Mouse (Mus musculus): ENCODE measurements around the gene Lrrc32. TPM values are rescaled to one million over a fixed set of nuclear protein-coding genes. Genes with fewer than 3 reads are reported as not detected.

The Lrrc32 gene
- total RNA-seq, 2 experiments from 2014 or later = 3.7 to 4.6 TPM

GRCm38 (mm10) chr7:98531612-98532011, 42.5 kb downstream of the Lrrc32 start:
- Histone ChIP-seq H3K27ac (peak overlapping the region; percentile 44), H3K4me3 (no peak overlapping the region)
- DNase-seq = no peak
- intact Hi-C loops (cut with DNase I) = no loop called here
- no peak for TF ChIP-seq CTCF (IDR thresholded peaks at IDR 0.05)

- no peak for TF ChIP-seq CTCF (IDR thresholded peaks at IDR 0.05)
- Histone ChIP-seq H3K27ac (no peak overlapping the region), H3K4me3 (no peak overlapping the region)
- DNase-seq = no peak
- intact Hi-C loops (cut with DNase I) = no loop called here
These were observed 43.9 kb downstream of the Lrrc32 start for GRCm38 (mm10) chr7:98532981-98533380.

- TF ChIP-seq CTCF (IDR thresholded peaks at IDR 0.05) = no peak
- Histone ChIP-seq H3K4me3 (no peak overlapping the region), H3K27ac (no peak overlapping the region)
- intact Hi-C loops (cut with DNase I) = no loop called here
- no peak for DNase-seq
These were observed 45.4 kb downstream of the Lrrc32 start for GRCm38 (mm10) chr7:98534432-98534855.

- TF ChIP-seq CTCF (IDR thresholded peaks at IDR 0.05) = no peak
- no peak overlapping the region for H3K4me3 ChIP-seq
- H3K27ac ChIP-seq = no peak overlapping the region
- DNase-seq = no peak
- intact Hi-C loops (cut with DNase I) = no loop called here
These were observed 46.1 kb downstream of the Lrrc32 start for GRCm38 (mm10) chr7:98535191-98535590.

- no peak for DNase-seq
- H3K4me3 ChIP-seq = no peak overlapping the region
- no peak overlapping the region for H3K27ac ChIP-seq
- intact Hi-C loops (cut with DNase I) = no loop called here
- TF ChIP-seq CTCF (IDR thresholded peaks at IDR 0.05) = no peak
These were observed 46.8 kb downstream of the Lrrc32 start for GRCm38 (mm10) chr7:98535882-98536281.

GRCm38 (mm10) chr7:98537210-98537966, 48.3 kb downstream of the Lrrc32 start:
- intact Hi-C loops (cut with DNase I) = no loop called here
- Histone ChIP-seq H3K27ac (peak overlapping the region; percentile 64), H3K4me3 (no peak overlapping the region)
- TF ChIP-seq CTCF (IDR thresholded peaks at IDR 0.05) = no peak
- peak; percentile 38 for DNase-seq

GRCm38 (mm10) chr7:98537967-98538573, 49.0 kb downstream of the Lrrc32 start:
- intact Hi-C loops (cut with DNase I) = no loop called here
- Histone ChIP-seq H3K27ac (peak overlapping the region; percentile 64), H3K4me3 (no peak overlapping the region)
- TF ChIP-seq CTCF (IDR thresholded peaks at IDR 0.05) = no peak
- DNase-seq = no peak

- H3K4me3 ChIP-seq = no peak overlapping the region
- no peak for TF ChIP-seq CTCF (IDR thresholded peaks at IDR 0.05)
- no peak for DNase-seq
- H3K27ac ChIP-seq = 0 out of 2 replicates have a peak overlapping the region, but pooled peaks have one; percentile 7
- intact Hi-C loops (cut with DNase I) = no loop called here
These were observed 51.8 kb downstream of the Lrrc32 start for GRCm38 (mm10) chr7:98540879-98541278.

- no peak for TF ChIP-seq CTCF (IDR thresholded peaks at IDR 0.05)
- intact Hi-C loops (cut with DNase I) = no loop called here
- H3K27ac ChIP-seq = peak overlapping the region; percentile 64; the same call in 1 of the 2 replicates
These were observed 52.5 kb downstream of the Lrrc32 start for GRCm38 (mm10) chr7:98541564-98541963.

GRCm38 (mm10) chr7:98542267-98542666, 53.2 kb downstream of the Lrrc32 start:
- no peak for TF ChIP-seq CTCF (IDR thresholded peaks at IDR 0.05)
- intact Hi-C loops (cut with DNase I) = no loop called here
- DNase-seq = no peak
- peak overlapping the region; percentile 64 for H3K27ac ChIP-seq
- no peak overlapping the region for H3K4me3 ChIP-seq

More at GRCm38 (mm10) chr7:98541564-98541963, 52.5 kb downstream of the Lrrc32 start:
- H3K4me3 ChIP-seq = no peak overlapping the region
- DNase-seq = no peak

GRCm38 (mm10) chr7:98542731-98543142, 53.7 kb downstream of the Lrrc32 start:
- no peak for TF ChIP-seq CTCF (IDR thresholded peaks at IDR 0.05)
- Histone ChIP-seq H3K4me3 (no peak overlapping the region), H3K27ac (peak overlapping the region; percentile 64)
- peak; percentile 59 for DNase-seq
- intact Hi-C loops (cut with DNase I) = no loop called here

GRCm38 (mm10) chr7:98543853-98544370, 54.8 kb downstream of the Lrrc32 start:
- DNase-seq = no peak
- no peak for TF ChIP-seq CTCF (IDR thresholded peaks at IDR 0.05)
- Histone ChIP-seq H3K27ac (peak overlapping the region; percentile 64), H3K4me3 (no peak overlapping the region)
- intact Hi-C loops (cut with DNase I) = no loop called here

- Histone ChIP-seq H3K27ac (peak overlapping the region; percentile 40; the same call in 1 of the 2 replicates), H3K4me3 (no peak overlapping the region)
- intact Hi-C loops (cut with DNase I) = no loop called here
- TF ChIP-seq CTCF (IDR thresholded peaks at IDR 0.05) = no peak
- DNase-seq = no peak
These were observed 55.5 kb downstream of the Lrrc32 start for GRCm38 (mm10) chr7:98544556-98544955.

Measured in gastrocnemius, adult 2 months (tissue).